Mouse (Mus musculus) heart, adult 18-20 months (tissue): ENCODE results near the gene Cnst. TPM values are rescaled to one million over a fixed set of nuclear protein-coding genes. Genes with fewer than 3 reads are reported as not detected.
"Not testable (repeated sequence)": the region's sequence is repeated elsewhere in the genome, so short reads cannot be mapped to it uniquely, and the experiment has no call there.

Experiments
- DNase-seq, 2 experiments: peaks; one replicate each; pipeline ENCODE4 v3.0.0; 2021 to 2022; ENCODE audit warnings: mixed read lengths in 1 of 2
- total RNA-seq, 2 experiments: library from RNA; stranded (reverse); gene quantifications; 2 replicates each; pipeline ENCODE4 v1.2.3; 2021

Cnst gene
- total RNA-seq, 2 experiments from 2014 or later: 43.9 to 47.2 TPM

DNA sequence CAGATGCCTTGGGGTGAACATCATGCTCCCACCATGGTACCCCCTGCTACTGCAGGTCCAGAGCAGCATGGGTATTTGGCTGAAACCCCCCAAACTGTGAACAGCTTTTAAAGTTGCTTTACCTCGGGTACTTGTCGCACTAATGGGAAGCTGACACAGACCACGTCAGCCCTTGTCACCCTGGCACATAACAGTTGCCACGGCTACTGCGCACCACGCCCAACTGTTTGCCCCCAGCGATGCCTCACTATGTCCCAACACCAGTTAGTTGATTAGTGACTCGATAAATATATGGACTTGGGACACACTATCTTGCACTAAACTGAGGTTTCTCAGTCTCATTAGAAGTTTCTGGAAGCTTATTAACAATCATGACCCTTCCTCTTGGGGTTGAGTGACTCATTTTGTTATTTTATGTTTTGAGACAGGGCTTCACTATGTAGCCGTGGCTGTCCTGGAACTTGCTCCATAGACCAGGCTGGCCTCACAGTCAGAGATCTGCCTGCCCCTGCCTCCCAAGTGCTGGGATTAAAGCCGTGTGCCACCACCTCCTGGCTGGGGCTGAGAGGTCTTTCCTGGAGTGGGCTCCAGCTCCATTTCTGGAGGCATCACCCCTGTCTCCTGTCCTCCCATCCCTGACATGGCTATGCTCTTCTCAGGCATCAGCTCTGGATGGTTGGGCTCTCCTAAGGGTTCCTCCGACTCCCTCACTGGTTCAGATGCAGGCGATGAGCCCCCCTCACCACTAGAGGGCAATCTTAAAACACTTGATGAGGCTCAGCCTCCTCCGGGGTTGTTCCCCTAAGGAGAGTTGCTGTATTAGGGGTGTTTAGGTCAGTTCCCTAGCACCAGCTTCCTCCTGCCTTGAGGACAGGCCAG is 99.2 kb downstream of the Cnst start:
- peak; percentile 79 to 88 for DNase-seq

- DNase-seq: no peak
Measured at GRCm38 (mm10) chr1:179645980-179646268, 99.8 kb downstream of the Cnst start.

DNA sequence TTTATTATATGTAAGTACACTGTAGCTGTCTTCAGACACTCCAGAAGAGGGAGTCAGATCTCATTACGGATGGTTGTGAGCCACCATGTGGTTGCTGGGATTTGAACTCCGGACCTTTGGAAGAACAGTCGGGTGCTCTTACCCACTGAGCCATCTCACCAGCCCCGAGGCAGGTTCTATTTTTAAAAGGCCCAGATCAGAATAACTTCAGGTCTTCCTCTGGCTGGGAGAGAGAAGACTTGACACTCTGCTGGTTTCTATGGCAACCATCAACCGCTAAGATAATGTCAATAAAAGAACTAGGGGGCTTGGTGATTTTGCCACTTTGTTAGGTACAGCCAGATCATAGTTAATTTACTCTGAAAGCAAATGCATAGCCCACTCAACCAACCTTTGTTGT is 102.5 kb downstream of the Cnst start:
- not testable (repeated sequence) for DNase-seq

DNA sequence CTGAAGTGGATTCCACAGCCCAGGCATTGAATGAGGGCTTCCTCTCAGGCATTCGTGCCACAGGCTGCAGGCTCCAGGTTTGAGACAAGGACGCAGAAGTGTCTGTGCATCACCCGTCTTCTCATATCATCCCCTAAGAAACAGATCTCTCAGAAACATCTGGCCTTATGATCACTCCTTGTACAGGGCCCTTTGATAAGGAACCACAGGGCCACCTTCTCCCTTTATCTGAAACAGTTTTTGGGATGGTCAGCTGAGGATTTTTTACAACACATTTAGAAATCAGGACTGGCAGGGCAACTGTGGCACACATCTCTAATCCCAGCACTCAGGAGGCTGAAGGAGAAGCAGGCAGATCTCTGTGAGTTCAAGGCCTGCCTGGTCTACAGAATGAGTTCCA is 103.2 kb downstream of the Cnst start:
- no peak for DNase-seq

DNA sequence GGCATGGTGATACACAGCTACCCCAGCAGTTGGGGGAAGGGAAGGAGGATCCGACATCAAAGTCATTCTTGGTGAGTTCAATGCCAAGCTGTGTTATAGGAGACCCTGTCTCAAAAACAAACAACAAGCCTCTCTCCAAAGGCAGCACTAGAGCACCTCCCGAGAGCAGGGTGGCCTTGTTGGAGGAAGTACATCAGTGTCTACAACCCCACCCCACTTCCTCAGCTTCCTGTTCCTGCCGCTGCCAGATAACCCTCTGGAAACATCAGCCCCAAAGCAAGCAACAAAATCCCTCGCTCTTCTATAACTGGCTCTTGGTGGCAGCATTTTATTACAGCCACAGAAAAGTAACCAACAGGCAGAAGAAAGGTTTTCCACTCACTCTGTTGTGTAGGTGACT is 104.1 kb downstream of the Cnst start:
- peak in 1 of 2 experiments; percentile 22 for DNase-seq

GRCm38 (mm10) chr1:179651224-179651623 is 105.1 kb downstream of the Cnst start:
- no peak for DNase-seq

- no peak for DNase-seq
Measured at GRCm38 (mm10) chr1:179663065-179663464, 116.9 kb downstream of the Cnst start.

DNA sequence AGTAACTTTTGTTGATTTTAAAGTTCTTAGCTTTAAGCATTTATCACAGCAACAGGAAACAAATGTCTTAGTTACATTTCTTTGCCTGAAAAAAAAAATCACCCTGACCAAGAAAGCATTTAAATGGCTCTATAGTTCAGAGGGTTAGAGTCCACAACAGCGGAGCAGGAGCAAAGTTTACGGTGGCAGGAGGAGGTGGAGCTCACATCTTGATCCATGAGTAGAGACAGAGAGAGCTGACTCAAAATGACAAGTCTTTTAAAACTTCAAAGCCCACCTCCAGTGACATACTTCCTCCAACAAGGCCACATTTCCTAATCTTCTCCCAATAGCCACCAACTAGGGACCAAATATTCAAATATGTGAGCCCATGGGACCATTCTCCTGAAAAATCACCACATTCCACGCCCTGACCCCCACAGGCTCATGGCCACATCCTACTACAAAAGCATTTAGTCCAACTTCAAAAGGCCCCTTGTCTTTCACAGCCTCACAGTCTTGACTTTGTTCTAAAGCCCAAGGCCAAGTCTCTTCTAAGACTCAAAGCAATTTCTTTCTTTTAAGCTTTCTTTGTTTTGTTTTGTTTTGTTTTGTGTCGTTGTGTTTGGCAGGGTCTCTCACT is 118.2 kb downstream of the Cnst start:
- no peak for DNase-seq

- DNase-seq: no peak
Measured at GRCm38 (mm10) chr1:179666971-179667370, 120.8 kb downstream of the Cnst start.

GRCm38 (mm10) chr1:179667450-179667849 is 121.3 kb downstream of the Cnst start:
- DNase-seq: peak; percentile 10

GRCm38 (mm10) chr1:179668013-179668805 is 122.0 kb downstream of the Cnst start, which contains the start of gene Sccpdh:
Gene Sccpdh, plus strand, starts transcription at chr1:179668210.
- peak; percentile 91 to 93 for DNase-seq

DNA sequence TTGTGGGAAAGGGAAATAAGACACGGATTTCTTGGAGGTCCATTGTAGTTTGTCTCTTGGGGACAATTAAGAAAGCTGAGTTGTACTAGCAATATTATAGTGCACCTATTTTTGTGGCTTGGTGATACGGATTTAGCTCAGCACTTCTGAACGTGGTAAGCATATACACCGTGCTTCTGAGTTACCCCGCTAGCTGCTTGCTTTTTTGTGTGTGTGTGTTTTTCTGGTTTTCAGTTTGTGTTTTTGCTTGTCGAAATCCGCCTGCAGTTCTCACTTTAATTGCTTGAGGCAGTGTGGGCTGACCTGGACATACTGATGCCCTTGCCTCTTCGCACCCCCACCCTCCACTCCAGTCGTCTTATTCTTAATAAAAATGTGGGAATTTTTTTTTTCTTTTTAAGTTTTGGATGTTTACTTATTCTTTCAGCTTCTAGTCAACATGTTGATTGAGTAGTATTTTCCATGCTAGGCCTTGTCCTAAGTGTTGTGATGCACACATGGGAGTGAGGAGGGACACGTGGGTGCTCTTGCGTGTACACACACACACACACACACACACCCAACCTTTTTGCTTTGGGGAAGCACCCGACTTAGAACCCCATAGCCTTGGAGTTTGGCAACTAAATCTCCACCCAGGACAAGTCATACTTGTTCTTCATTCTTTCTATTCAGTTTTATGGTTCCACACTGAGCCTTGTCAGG is 122.8 kb downstream of the Cnst start:
- DNase-seq: no peak

- no peak for DNase-seq
Measured at GRCm38 (mm10) chr1:179674355-179674754, 128.2 kb downstream of the Cnst start.

DNA sequence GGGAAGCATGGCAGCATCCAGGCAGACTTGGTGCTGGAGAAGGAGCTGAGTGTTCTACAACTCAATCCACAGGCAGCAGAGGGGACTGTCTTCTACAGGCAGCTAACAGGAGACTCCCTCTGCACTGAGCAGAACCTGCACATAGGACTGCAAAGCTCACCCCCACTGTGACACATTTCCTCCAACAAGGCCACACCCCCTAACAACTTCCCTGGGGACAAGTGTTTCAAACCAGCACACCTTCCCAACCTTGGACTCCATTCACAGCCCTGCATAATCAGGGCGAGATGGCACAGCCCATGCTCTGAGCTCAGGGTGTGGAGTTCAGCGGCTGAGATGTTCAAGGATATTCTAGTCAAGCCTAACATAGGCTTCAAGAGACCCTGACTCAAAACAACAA is 130.9 kb downstream of the Cnst start:
- DNase-seq: no peak

Other genes with a start within 250 kb of the Cnst start
- 1 to 10 TPM; 7.5 to 8.3 TPM for gene Smyd3, start 28.3 kb upstream of the Cnst start, total RNA-seq
- gene Tfb2m, start 103 bp upstream of the Cnst start, total RNA-seq: 10 to 100 TPM; 69.8 to 76.6 TPM
- gene Sccpdh, start 121.8 kb downstream of the Cnst start, total RNA-seq: 10 to 100 TPM; 53.2 to 62.1 TPM
- gene Kif28, start 198.9 kb downstream of the Cnst start, total RNA-seq: under 1 TPM; 0.35 to 0.49 TPM